Mouse (Mus musculus): ENCODE data around the gene Pjvk. TPM values are rescaled to one million over a fixed set of nuclear protein-coding genes. Genes with fewer than 3 reads are reported as not detected.

Pjvk gene
- total RNA-seq (2014; rRNA removed) (0.19 TPM in 1 of 2 replicates, not detected in the other), polyA plus RNA-seq (2015; fragmentation: Nextera tagmentation; extraction: Ambion mirVana) (1.2 and 1.3 TPM in 2 replicates)

GRCm38 (mm10) chr2:76647883-76648570 lies at the start of gene Pjvk, which contains the start of gene Prkra:
Pjvk (plus strand) TSS chr2:76648476.
Prkra (minus strand) TSS chr2:76648015.
- Histone ChIP-seq H3K4me2 (ENCODE audit: low read depth, low read length, poor library complexity, severe bottlenecking) (peak within 1 kb of the TSS; percentile 72), H3K36me3 (ENCODE audit: insufficient read depth, low read length) (no peaks in the 10 kb centered on the region), H3K4me3 (ENCODE audit: low read depth, low read length) (peak within 1 kb of the TSS; percentile 86), H3K9ac (replicated peaks; ENCODE audit: low read length, poor library complexity, severe bottlenecking) (peak within 1 kb of the TSS; percentile 85), H3K4me1 (ENCODE audit: insufficient read depth, low read length) (no peaks in the 10 kb centered on the region), H3K9me3 (ENCODE audit: low read length) (no peaks in the 10 kb centered on the region), H3K27me3 (ENCODE audit: insufficient read depth, low read length) (no peaks in the 10 kb centered on the region), H3K27ac (ENCODE audit: low read depth, low read length) (peak within 1 kb of the TSS; percentile 90)
- DNase-seq (ENCODE audit: low spot score) (peak; percentile 99), ATAC-seq (ENCODE audit: low FRiP score) (peak; percentile 98)
- under 1% methylated on average over 41 of the region's 42 CpGs for whole genome bisulfite sequencing
- peak; percentile 2; the same call in 1 of the 2 replicates for TF ChIP-seq CTCF (IDR thresholded peaks at IDR 0.05)

GRCm38 (mm10) chr2:76599214-76599613 lies 49.1 kb upstream of the Pjvk start:
- H3K9ac ChIP-seq (replicated peaks; ENCODE audit: low read length, poor library complexity, severe bottlenecking): no peak overlapping the region
- 81% methylated on average over 5 of the region's 5 CpGs for WGBS
- no peak overlapping the region for H3K27ac ChIP-seq (ENCODE audit: low read depth, low read length)
- no peak overlapping the region for H3K4me3 ChIP-seq (ENCODE audit: low read depth, low read length)
- no peak overlapping the region for H3K4me2 ChIP-seq (ENCODE audit: low read depth, low read length, poor library complexity, severe bottlenecking)
- peak; percentile 47 for TF ChIP-seq CTCF (IDR thresholded peaks at IDR 0.05)
- no peak for ATAC-seq (ENCODE audit: low FRiP score)
- no peak for DNase-seq (ENCODE audit: low spot score)
- peaks cover 10% of the 10 kb centered on the region; the same call in 1 of the 2 replicates for H3K36me3 ChIP-seq (ENCODE audit: insufficient read depth, low read length)
- no peaks in the 10 kb centered on the region for H3K27me3 ChIP-seq (ENCODE audit: insufficient read depth, low read length)
- no peaks in the 10 kb centered on the region for H3K4me1 ChIP-seq (ENCODE audit: insufficient read depth, low read length)
- H3K9me3 ChIP-seq (ENCODE audit: low read length): no peaks in the 10 kb centered on the region

GRCm38 (mm10) chr2:76602256-76602655 lies 46.0 kb upstream of the Pjvk start:
- ATAC-seq (ENCODE audit: low FRiP score) (no peak), DNase-seq (ENCODE audit: low spot score) (no peak)
- 100% methylated on average over 1 of the region's 1 CpGs for WGBS
- Histone ChIP-seq H3K4me1 (ENCODE audit: insufficient read depth, low read length) (no peaks in the 10 kb centered on the region), H3K27ac (ENCODE audit: low read depth, low read length) (no peak overlapping the region), H3K36me3 (ENCODE audit: insufficient read depth, low read length) (no peaks in the 10 kb centered on the region), H3K4me3 (ENCODE audit: low read depth, low read length) (no peak overlapping the region), H3K9ac (replicated peaks; ENCODE audit: low read length, poor library complexity, severe bottlenecking) (no peak overlapping the region), H3K27me3 (ENCODE audit: insufficient read depth, low read length) (no peaks in the 10 kb centered on the region), H3K4me2 (ENCODE audit: low read depth, low read length, poor library complexity, severe bottlenecking) (no peak overlapping the region), H3K9me3 (ENCODE audit: low read length) (no peaks in the 10 kb centered on the region)
- no peak for TF ChIP-seq CTCF (IDR thresholded peaks at IDR 0.05)

GRCm38 (mm10) chr2:76606704-76607103 lies 41.6 kb upstream of the Pjvk start:
- Histone ChIP-seq H3K4me2 (ENCODE audit: low read depth, low read length, poor library complexity, severe bottlenecking) (no peak overlapping the region), H3K9ac (replicated peaks; ENCODE audit: low read length, poor library complexity, severe bottlenecking) (no peak overlapping the region), H3K4me3 (ENCODE audit: low read depth, low read length) (no peak overlapping the region), H3K27ac (ENCODE audit: low read depth, low read length) (no peak overlapping the region), H3K9me3 (ENCODE audit: low read length) (no peaks in the 10 kb centered on the region), H3K4me1 (ENCODE audit: insufficient read depth, low read length) (no peaks in the 10 kb centered on the region), H3K36me3 (ENCODE audit: insufficient read depth, low read length) (no peaks in the 10 kb centered on the region), H3K27me3 (ENCODE audit: insufficient read depth, low read length) (no peaks in the 10 kb centered on the region)
- no peak for TF ChIP-seq CTCF (IDR thresholded peaks at IDR 0.05)
- DNase-seq (ENCODE audit: low spot score): no peak
- WGBS: 83% methylated on average over 3 of the region's 3 CpGs
- ATAC-seq (ENCODE audit: low FRiP score): no peak

- WGBS: 80% methylated on average over 10 of the region's 10 CpGs
- TF ChIP-seq CTCF (IDR thresholded peaks at IDR 0.05): no peak
- DNase-seq (ENCODE audit: low spot score): no peak
These were observed 37.8 kb upstream of the Pjvk start for GRCm38 (mm10) chr2:76610326-76611104.

GRCm38 (mm10) chr2:76611996-76612395 lies 36.3 kb upstream of the Pjvk start:
- no peak for TF ChIP-seq CTCF (IDR thresholded peaks at IDR 0.05)
- Histone ChIP-seq H3K9me3 (ENCODE audit: low read length) (no peaks in the 10 kb centered on the region), H3K4me2 (ENCODE audit: low read depth, low read length, poor library complexity, severe bottlenecking) (no peak overlapping the region), H3K27ac (ENCODE audit: low read depth, low read length) (no peak overlapping the region), H3K27me3 (ENCODE audit: insufficient read depth, low read length) (no peaks in the 10 kb centered on the region), H3K36me3 (ENCODE audit: insufficient read depth, low read length) (no peaks in the 10 kb centered on the region), H3K4me3 (ENCODE audit: low read depth, low read length) (no peak overlapping the region), H3K4me1 (ENCODE audit: insufficient read depth, low read length) (no peaks in the 10 kb centered on the region), H3K9ac (replicated peaks; ENCODE audit: low read length, poor library complexity, severe bottlenecking) (no peak overlapping the region)
- no peak for ATAC-seq (ENCODE audit: low FRiP score)
- no peak for DNase-seq (ENCODE audit: low spot score)
- 91% methylated on average over 3 of the region's 3 CpGs for WGBS

More at GRCm38 (mm10) chr2:76610326-76611104, 37.8 kb upstream of the Pjvk start:
- H3K36me3 ChIP-seq (ENCODE audit: insufficient read depth, low read length): no peaks in the 10 kb centered on the region
- no peaks in the 10 kb centered on the region for H3K4me1 ChIP-seq (ENCODE audit: insufficient read depth, low read length)
- H3K27ac ChIP-seq (ENCODE audit: low read depth, low read length): no peak overlapping the region
- no peak overlapping the region for H3K9ac ChIP-seq (replicated peaks; ENCODE audit: low read length, poor library complexity, severe bottlenecking)
- no peaks in the 10 kb centered on the region for H3K27me3 ChIP-seq (ENCODE audit: insufficient read depth, low read length)
- no peak overlapping the region for H3K4me2 ChIP-seq (ENCODE audit: low read depth, low read length, poor library complexity, severe bottlenecking)
- no peak overlapping the region for H3K4me3 ChIP-seq (ENCODE audit: low read depth, low read length)
- no peak for ATAC-seq (ENCODE audit: low FRiP score)
- H3K9me3 ChIP-seq (ENCODE audit: low read length): no peaks in the 10 kb centered on the region
